Mouse (Mus musculus) kidney, adult 11 months (tissue): Measurements from ENCODE around the gene Trabd.

ENCODE experiments used
- DNase-seq: peaks from one replicate; pipeline ENCODE4 v3.0.0; 2022

Trabd gene

GRCm38 (mm10) chr15:89074613-89075477 is at the start of gene Trabd:
Trabd (plus strand) TSS chr15:89075124.
- DNase-seq = no peak

GRCm38 (mm10) chr15:89044381-89044780 is 30.5 kb upstream of the Trabd start:
- DNase-seq = no peak

GRCm38 (mm10) chr15:89046356-89046755 is 28.6 kb upstream of the Trabd start:
- no peak for DNase-seq

GRCm38 (mm10) chr15:89054666-89055065 is 20.3 kb upstream of the Trabd start:
- no peak for DNase-seq

- no peak for DNase-seq
These were observed 16.2 kb upstream of the Trabd start for GRCm38 (mm10) chr15:89058736-89059135.

- no peak for DNase-seq
These were observed 15.6 kb upstream of the Trabd start, which contains the start of gene Panx2 for GRCm38 (mm10) chr15:89059161-89059931. Panx2 (plus strand) TSS chr15:89059734.

GRCm38 (mm10) chr15:89060032-89060681 is 14.8 kb upstream of the Trabd start:
- DNase-seq = no peak

GRCm38 (mm10) chr15:89060811-89061460 is 14.0 kb upstream of the Trabd start:
- DNase-seq = no peak

GRCm38 (mm10) chr15:89061761-89062517 is 13.0 kb upstream of the Trabd start:
- no peak for DNase-seq

- DNase-seq = no peak
These were observed 12.4 kb upstream of the Trabd start for GRCm38 (mm10) chr15:89062518-89062910.

GRCm38 (mm10) chr15:89063001-89063400 is 11.9 kb upstream of the Trabd start:
- DNase-seq = no peak

- no peak for DNase-seq
These were observed 11.4 kb upstream of the Trabd start for GRCm38 (mm10) chr15:89063536-89063935.

GRCm38 (mm10) chr15:89064891-89065290 is 10.0 kb upstream of the Trabd start:
- no peak for DNase-seq

GRCm38 (mm10) chr15:89067609-89068008 is 7.3 kb upstream of the Trabd start:
- DNase-seq = no peak

GRCm38 (mm10) chr15:89068226-89068625 is 6.7 kb upstream of the Trabd start:
- no peak for DNase-seq

- no peak for DNase-seq
These were observed 5.5 kb upstream of the Trabd start for GRCm38 (mm10) chr15:89069336-89069840.

- DNase-seq = no peak
These were observed 4.3 kb upstream of the Trabd start for GRCm38 (mm10) chr15:89070606-89071005.

- DNase-seq = no peak
These were observed 826 bp upstream of the Trabd start for GRCm38 (mm10) chr15:89073993-89074603.

GRCm38 (mm10) chr15:89075478-89076147 is 689 bp downstream of the Trabd start:
- DNase-seq = peak; percentile 88

- DNase-seq = peak; percentile 52
These were observed 1.3 kb downstream of the Trabd start for GRCm38 (mm10) chr15:89076156-89076731.
